Comparison of ENCODE assay signal across 8 mouse cellular contexts in genomic region chr13:44673337-44673966, GRCm38 (mm10). TPM values are rescaled to one million over a fixed set of nuclear protein-coding genes. Genes with fewer than 3 reads are reported as not detected.
DNase-seq lines count a peak whose midpoint lies in the region; ATAC-seq and TF ChIP-seq lines count a peak whose summit lies in the region.

No protein-coding gene starts in this region.

- no peaks in the 10 kb centered on the region for H3K36me3 ChIP-seq in embryonic facial prominence, embryonic 11.5 days (replicated peaks; ENCODE audit: control insufficient read depth, insufficient read depth, low read depth, low read length)
- H3K36me3 ChIP-seq in midbrain, embryonic 16.5 days (ENCODE audit: control insufficient read depth, insufficient read depth, low read length) = no peaks in the 10 kb centered on the region

- no peak for TF ChIP-seq POLR2A in bone marrow macrophage, adult 2 months (IDR thresholded peaks at IDR 0.05; ENCODE audit: borderline replicate concordance, low read depth, low read length)

- no peak overlapping the region for H3K27ac ChIP-seq in bone marrow macrophage, adult 2 months (ENCODE audit: insufficient read depth, low read depth, low read length)
- no peak overlapping the region for H3K27ac ChIP-seq in embryonic facial prominence, embryonic 11.5 days (replicated peaks; ENCODE audit: low read depth, low read length)
- H3K27ac ChIP-seq in midbrain, embryonic 16.5 days (ENCODE audit: low read length) = no peak overlapping the region

- no peak overlapping the region for H3K9ac ChIP-seq in embryonic facial prominence, embryonic 11.5 days (replicated peaks; ENCODE audit: low read length)
- no peak overlapping the region for H3K9ac ChIP-seq in midbrain, embryonic 16.5 days (ENCODE audit: low read depth, low read length)

- no peak for TF ChIP-seq CTCF in bone marrow macrophage, adult 2 months (IDR thresholded peaks at IDR 0.05; ENCODE audit: low read depth, low read length)

- ATAC-seq in embryonic facial prominence, embryonic 11.5 days (replicated peaks; ENCODE audit: insufficient number of reproducible peaks, low FRiP score, low TSS enrichment, low read depth) = no peak
- ATAC-seq in midbrain, embryonic 16.5 days = no peak
- ATAC-seq in inflammation-experienced regulatory T-cells, adult 6 months = no peak

- 16% methylated on average over 20 of the region's 20 CpGs for WGBS in embryonic facial prominence, embryonic 11.5 days
- WGBS in midbrain, embryonic 16.5 days = 35% methylated on average over 20 of the region's 20 CpGs

- peak; percentile 6 to 26 for DNase-seq in lung, adult 18-20 months
- DNase-seq in lung, postnatal 14 days = no peak
- DNase-seq in embryonic facial prominence, embryonic 11.5 days (ENCODE audit: low spot score) = peak; percentile 35
- peak; percentile 10 for DNase-seq in layer of hippocampus, adult 9-10 months (ENCODE audit: low spot score)
- DNase-seq in testis, postnatal 14 days (ENCODE audit: low spot score) = no peak

- H3K27me3 ChIP-seq in embryonic facial prominence, embryonic 11.5 days (ENCODE audit: control insufficient read depth, insufficient read depth, low read length) = no peaks in the 10 kb centered on the region
- H3K27me3 ChIP-seq in midbrain, embryonic 16.5 days (ENCODE audit: control insufficient read depth, insufficient read depth, low read depth, low read length) = no peaks in the 10 kb centered on the region

- H3K4me3 ChIP-seq in bone marrow macrophage, adult 2 months (ENCODE audit: insufficient read depth, low read length) = peak overlapping the region; percentile 60
- H3K4me3 ChIP-seq in embryonic facial prominence, embryonic 11.5 days (ENCODE audit: low read depth, low read length) = no peak overlapping the region
- no peak overlapping the region for H3K4me3 ChIP-seq in midbrain, embryonic 16.5 days (ENCODE audit: low read depth, low read length)

- H3K9me3 ChIP-seq in embryonic facial prominence, embryonic 11.5 days (replicated peaks; ENCODE audit: control insufficient read depth, low read length) = no peaks in the 10 kb centered on the region
- H3K9me3 ChIP-seq in midbrain, embryonic 16.5 days (replicated peaks; ENCODE audit: control insufficient read depth, low read length, poor library complexity, severe bottlenecking) = no peaks in the 10 kb centered on the region

- H3K4me1 ChIP-seq in bone marrow macrophage, adult 2 months (ENCODE audit: control insufficient read depth, insufficient read depth, low read length) = peaks cover 8% of the 10 kb centered on the region; the same call in 1 of the 2 replicates
- no peaks in the 10 kb centered on the region for H3K4me1 ChIP-seq in embryonic facial prominence, embryonic 11.5 days (ENCODE audit: control insufficient read depth, insufficient read depth, low read length)
- H3K4me1 ChIP-seq in midbrain, embryonic 16.5 days (ENCODE audit: control insufficient read depth, insufficient read depth, low read length) = 0 out of 2 replicates have a peak, but pooled peaks cover 3% of the 10 kb centered on the region

- H3K4me2 ChIP-seq in embryonic facial prominence, embryonic 11.5 days (ENCODE audit: low read depth, low read length) = peak overlapping the region; percentile 35
- H3K4me2 ChIP-seq in midbrain, embryonic 16.5 days (ENCODE audit: low read length) = peak overlapping the region; percentile 25

RNA-seq across cellular contexts. Expression of gene Jarid2, which starts 55.8 kb away (rescaled TPM):
- 41.4 and 45.8 TPM in 2 replicates for polyA plus RNA-seq in bone marrow macrophage, adult 2 months (2012; ENCODE audit: insufficient read depth, insufficient read length, missing spikeins)
- 32.9 and 35.8 TPM in 2 replicates for polyA plus RNA-seq in embryonic facial prominence, embryonic 11.5 days (2014; fragmentation: Nextera tagmentation; extraction: Ambion mirVana)
- polyA plus RNA-seq in midbrain, embryonic 16.5 days (2015; fragmentation: Nextera tagmentation; extraction: Ambion mirVana) = 36.6 and 44.6 TPM in 2 replicates
- polyA plus RNA-seq in inflammation-experienced regulatory T-cells, adult 6 months (2017; shearing (Covaris generic)) = 10 to 100 TPM; 42.0 to 59.1 (median 56.1) TPM

Comparison
In these comparisons a context has a peak if more than half of its experiments do, and no peak if none do; other contexts are left out.
1. DNase-seq: peak in lung, adult 18-20 months (2 of 2), embryonic facial prominence, embryonic 11.5 days (single experiment) and layer of hippocampus, adult 9-10 months (single experiment); none in lung, postnatal 14 days (single experiment) and testis, postnatal 14 days (single experiment).